Mouse (Mus musculus): ENCODE results near the gene Usp44. TPM values are rescaled to one million over a fixed set of nuclear protein-coding genes. Genes with fewer than 3 reads are reported as not detected.
"Not testable (repeated sequence)": the region's sequence is repeated elsewhere in the genome, so short reads cannot be mapped to it uniquely, and the experiment has no call there.

Gene Usp44
- total RNA-seq, 2 experiments from 2014 or later, result not detected

DNA sequence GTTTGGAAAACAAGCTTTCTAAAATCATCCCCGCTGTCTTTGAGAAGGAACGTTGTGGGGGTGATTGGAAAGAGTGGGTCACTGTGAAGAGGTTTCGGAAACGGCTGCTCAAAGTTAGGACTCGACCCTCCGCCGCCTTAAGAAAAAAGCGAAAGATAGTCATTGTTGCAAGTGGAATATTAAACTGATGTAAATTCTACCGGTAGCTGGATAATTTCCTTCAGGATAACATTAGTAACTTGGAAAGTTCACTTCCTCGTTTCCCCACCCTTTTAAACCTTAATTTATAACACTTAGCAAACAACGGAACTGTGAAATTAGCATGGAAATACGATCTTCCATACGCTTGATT, 3.0 kb downstream of the Usp44 start:
- DNase-seq (ENCODE audit: low spot score in 2 of 2), result no peak
- intact Hi-C loops (cut with DNase I), result no loop called here

DNA sequence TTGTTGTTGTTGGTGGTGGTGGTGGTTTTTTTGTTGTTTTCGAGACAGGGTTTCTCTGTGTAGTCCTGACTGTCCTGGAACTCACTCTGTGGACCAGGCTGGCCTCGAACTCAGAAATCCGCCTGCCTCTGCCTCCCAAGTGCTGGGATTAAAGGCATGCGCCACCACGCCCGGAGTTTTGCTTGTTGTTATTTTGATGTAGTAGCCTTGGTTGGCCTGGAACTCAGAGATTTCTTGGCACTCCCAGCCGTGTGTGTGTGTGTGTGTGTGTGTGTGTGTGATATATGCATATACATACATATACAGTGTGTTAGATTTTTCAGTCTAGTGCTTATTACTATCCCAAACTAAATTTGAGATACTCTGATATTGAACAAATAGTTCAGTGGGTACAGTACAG, 3.8 kb downstream of the Usp44 start:
- intact Hi-C loops (cut with DNase I); DNase-seq (ENCODE audit: low spot score in 2 of 2): not testable (repeated sequence)

DNA sequence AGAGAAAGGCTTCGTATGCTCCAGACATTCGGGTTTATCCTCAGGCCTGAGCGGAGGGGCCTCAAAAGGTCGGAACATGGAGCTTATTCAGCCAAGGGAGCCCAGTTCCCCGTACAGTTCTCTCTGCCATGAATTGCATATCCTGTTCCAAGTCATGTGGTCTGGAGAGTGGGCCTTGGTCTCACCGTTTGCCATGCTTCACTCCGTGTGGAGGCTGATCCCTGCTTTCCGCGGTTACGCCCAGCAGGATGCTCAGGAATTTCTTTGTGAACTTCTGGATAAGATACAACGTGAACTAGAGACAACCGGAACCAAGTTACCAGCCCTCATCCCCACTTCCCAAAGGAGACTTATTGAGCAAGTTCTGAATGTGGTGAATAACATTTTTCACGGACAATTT, 15.4 kb downstream of the Usp44 start:
- intact Hi-C loops (cut with DNase I), result no loop called here
- no peak for DNase-seq (ENCODE audit: low spot score in 2 of 2)

DNA sequence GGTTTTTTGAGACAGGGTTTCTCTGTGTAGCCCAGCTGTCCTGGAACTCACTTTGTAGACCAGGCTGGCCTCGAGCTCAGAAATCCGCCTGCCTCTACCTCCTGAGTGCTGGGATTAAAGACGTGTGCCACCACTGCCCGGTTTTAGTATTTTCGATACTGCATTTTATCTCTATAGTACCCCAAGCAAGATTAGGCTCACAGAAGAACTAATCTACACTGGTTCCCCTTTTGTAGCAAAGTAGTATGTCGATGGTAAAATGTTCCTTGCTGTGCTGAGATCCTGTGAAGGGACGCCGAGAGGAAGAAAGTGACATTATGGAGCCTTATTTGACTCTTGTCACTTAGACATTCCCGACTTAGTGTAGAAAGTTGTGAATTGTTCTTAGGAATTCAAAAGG, 23.8 kb downstream of the Usp44 start:
- DNase-seq (ENCODE audit: low spot score in 2 of 2), result no peak
- intact Hi-C loops (cut with DNase I), result no loop called here

DNA sequence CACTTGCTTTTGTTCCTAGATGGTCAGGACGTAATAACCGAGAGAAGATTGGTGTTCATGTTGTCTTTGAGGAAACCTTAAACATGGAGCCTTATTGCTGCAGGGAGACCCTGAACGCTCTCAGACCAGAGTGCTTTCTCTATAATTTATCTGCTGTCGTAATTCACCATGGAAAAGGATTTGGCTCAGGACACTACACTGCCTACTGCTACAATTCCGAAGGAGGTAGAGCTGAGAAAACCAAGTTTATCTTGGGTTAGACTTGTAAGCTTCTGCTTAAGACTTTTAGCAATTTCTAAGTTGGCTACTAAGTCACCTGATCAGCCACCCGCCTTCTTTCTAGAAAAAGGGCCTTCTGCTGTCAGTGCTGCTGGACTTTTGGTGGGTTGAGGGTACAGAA, 24.7 kb downstream of the Usp44 start:
- DNase-seq (ENCODE audit: low spot score in 2 of 2), result peak in 1 of 2 experiments; percentile 21
- intact Hi-C loops (cut with DNase I), result no loop called here

DNA sequence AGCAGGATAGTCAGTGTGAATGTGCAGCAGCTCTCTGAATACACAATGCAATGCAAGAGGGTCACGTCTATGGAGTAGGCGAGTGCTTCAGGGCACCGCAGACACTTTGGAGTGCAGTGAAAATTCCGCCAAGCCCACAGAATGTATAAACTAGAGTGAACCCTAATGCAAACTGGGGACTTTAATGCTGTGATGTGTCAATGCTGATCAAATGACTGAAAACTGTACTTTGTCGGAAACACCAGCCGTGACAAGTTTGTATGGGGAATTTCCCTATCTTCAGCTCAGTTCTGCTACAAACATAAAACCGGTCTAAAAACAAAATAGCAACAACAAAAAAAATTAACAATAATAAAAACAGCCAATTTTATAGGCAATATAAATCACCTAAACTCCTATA, 37.0 kb downstream of the Usp44 start:
- no peak for DNase-seq (ENCODE audit: low spot score in 2 of 2)
- intact Hi-C loops (cut with DNase I), result no loop called here

DNA sequence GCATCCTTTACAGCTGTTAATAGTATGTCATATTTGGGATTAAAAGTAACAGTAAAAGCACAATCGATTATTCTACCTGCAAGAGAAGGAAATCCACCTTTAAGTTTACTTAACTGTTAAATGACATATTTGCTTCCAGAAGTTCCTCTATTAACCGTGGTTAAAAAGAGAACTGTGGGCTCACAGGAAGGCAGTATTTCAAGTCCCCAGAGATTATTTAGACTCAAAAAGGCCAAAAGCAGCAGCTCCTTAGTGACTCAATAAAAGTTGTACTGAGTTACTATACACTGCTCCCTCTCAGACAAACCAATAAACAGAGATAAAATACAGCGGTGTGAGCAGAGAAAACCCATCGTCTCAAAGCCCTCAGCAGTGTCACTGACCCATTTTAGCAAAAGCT, 37.5 kb downstream of the Usp44 start:
- intact Hi-C loops (cut with DNase I), result no loop called here
- no peak for DNase-seq (ENCODE audit: low spot score in 2 of 2)

DNA sequence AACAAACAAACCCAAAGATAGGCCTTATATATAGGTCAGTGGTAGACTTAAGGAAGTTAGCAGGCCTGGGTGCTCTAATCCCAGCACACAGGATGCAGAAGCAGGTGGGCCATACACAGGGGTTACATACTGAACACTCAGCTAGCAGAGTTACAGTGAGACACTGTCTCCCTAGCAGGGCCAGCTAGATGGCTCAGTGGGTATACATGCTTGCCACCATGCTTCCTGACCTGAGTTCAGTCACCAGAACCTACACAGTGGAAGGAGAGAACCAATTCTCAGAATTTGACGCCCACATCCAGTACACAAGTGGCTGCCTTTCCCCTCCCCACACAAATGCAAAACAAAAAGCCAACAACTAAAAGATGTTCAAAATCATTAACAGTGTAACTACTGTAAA, 45.4 kb downstream of the Usp44 start:
- intact Hi-C loops (cut with DNase I), result no loop called here
- no peak for DNase-seq (ENCODE audit: low spot score in 2 of 2)

DNA sequence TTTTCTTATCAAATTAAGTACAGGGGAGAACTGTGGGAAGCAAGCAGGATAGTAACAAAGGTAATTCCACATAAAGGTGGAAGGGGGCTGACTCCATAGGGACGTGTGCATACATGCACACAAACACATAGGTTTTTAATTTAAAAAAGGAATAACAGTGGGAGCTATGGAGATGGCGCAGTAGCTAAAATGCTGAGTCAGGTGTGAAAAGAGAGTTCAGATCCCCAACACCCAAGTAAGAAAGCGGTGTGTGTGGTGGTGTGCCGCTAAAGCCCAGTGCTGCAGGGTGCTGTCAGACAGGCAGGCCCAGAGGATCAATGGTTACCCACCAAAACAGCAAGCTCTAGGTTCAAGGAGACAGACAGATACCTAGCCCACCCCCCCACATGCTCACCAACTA, 47.4 kb downstream of the Usp44 start:
- intact Hi-C loops (cut with DNase I), result no loop called here
- DNase-seq (ENCODE audit: low spot score in 2 of 2), result no peak

DNA sequence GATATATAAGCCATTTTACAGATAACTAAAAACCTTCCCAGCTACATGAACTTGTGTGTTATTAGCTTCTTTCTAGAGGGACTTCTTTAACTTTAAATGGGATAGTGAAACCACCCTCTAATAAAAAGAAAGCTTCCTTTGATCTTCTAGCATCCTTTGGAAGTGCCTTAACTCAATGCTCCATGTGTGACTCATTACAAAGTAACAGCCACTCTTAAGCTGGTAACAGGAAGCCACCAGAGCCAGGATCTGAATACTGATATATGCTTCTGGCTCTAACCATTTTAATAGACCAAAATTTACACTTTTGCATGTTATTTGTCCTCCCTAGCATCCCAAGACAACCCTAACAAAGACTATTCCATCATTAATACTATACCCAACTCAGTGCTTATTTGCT, 50.6 kb downstream of the Usp44 start:
- intact Hi-C loops (cut with DNase I), result no loop called here
- no peak for DNase-seq (ENCODE audit: low spot score in 2 of 2)

DNA sequence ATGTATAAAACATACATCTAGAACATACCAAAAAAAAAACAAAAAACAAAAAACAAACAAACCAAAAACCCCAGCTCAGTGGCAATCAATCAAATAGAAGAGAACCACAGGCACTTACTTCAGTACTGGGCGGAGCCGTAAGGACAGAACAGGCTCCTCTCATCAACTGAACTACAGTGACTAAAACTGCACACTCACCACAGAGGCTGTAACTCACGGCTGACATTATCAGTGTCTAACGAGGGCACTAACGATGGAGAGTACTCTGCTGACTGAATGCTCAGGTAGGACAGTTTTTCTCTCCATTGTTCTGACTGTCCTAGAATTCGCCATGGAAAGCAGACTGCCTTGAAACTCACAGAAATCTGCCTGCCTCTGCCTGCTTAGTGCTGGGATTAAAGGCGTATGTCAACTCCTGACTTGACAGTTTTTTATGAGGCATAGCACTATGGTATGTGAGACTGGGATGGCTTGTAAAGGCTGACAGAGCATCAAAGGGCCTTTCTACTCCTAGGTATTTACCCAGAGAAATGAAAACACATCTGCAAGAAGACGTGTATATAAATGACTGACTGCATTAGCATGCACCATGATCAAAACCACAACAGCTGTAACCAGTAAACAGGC, 51.5 kb downstream of the Usp44 start:
- intact Hi-C loops (cut with DNase I), result no loop called here
- no peak for DNase-seq (ENCODE audit: low spot score in 2 of 2)

DNA sequence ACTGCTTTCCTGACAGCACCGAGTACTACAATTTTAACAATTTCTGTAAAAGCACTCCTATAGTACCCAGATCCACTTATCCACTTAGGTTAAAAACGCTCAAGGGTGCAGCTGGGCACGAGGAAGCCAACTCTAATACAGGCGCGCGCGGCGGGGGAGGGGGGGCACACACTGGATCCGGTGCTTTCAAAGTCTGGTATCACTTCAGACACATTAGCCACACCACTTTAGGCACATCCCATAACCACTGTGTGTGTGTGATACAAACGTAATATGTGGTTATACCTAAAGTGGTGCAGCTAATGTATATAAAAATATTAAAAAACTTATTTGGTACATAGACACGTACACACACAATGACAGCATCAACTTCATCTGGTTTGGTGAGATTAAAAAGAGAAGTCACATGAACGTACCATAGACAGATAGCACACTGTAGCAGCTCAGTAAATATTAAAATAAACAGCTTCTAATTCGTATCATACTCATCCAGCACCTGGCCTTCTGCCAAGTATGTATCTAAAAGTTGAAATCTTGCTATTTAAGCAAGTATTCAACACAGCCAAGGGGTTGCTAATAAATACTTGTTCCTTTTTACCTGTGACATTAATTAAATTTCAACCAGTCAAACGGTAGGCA, 54.6 kb downstream of the Usp44 start:
- intact Hi-C loops (cut with DNase I), result loop anchor here (5.0 kb wide), 1 partner anchor 801 kb away; the partner anchor contains the start of gene Cep83
- DNase-seq (ENCODE audit: low spot score in 2 of 2), result no peak

DNA sequence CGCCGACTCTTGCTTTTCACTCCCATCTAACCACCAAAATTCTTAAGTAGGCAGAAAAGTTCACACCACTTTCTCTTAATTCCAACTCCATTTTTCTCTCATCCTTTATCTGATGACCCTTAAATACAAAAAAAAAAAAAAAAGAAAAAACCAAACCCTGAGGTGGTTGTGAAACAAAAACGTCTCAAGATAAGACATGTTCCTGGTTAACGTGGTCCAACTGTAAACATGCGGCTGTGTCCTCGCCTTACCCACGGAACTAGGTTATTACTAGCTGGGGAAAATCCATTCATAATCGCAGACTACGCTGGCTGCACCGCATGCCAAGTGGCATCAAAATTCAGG, 57.2 kb downstream of the Usp44 start:
- no peak for DNase-seq (ENCODE audit: low spot score in 2 of 2)
- intact Hi-C loops (cut with DNase I), result loop anchor here (5.0 kb wide), 1 partner anchor 799 kb away; the partner anchor contains the start of gene Cep83

DNA sequence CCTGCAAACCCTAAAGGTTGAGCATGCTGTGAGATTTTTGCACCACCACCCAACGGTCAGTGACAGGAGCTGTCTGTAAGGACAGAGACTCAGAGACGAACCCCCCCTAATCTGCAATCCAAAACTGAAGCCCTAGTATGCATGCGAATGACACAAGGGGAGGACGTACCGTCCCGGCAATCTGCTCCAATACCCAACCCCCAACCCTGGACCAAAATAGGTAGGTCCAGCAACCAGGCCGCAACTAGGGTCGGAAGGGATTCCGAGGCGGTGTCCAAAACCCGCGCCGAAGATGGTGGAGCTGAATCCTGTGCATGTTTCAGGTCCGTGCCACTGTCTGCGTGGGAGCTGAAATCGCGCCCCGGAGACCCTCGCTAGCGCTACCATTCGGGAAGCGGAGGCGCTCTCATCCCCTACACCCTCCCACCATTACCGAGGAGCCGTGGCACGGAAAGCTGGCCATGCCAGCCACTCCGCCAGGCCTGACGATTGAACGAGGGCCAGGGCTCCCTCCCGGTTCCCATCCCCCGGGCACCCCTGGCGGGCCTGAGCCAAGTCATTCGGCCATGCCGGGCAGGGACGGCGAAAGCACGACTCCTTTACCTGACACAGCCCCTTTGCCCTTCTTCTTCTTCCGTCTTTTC, 57.7 kb downstream of the Usp44 start:
- peak; percentile 51 to 68 for DNase-seq (ENCODE audit: low spot score in 2 of 2)
- intact Hi-C loops (cut with DNase I), result loop anchor here (5.0 kb wide), 1 partner anchor 798 kb away; the partner anchor contains the start of gene Cep83

DNA sequence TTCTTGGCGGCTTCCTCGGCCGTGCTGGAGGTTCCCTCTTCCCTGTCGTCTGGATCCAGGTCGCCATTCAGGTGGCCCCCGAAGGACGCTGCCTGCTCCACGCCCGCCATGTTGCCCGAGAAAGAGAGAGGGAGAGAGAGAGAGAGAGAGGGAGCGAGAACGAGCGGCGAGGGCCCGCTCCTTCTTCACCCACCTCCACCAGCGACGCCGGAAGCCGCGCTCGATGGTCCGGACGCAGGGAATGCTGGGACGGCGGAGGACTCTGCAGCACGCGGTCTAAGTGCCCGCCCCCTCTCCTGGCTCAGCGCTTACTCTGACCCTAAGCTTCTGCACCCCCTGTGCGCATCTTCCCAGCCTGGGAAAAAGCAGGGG, 58.2 kb downstream of the Usp44 start:
- intact Hi-C loops (cut with DNase I), result loop anchor here (5.0 kb wide), 1 partner anchor 798 kb away; the partner anchor contains the start of gene Cep83
- DNase-seq (ENCODE audit: low spot score in 2 of 2), result peak; percentile 91 to 94

DNA sequence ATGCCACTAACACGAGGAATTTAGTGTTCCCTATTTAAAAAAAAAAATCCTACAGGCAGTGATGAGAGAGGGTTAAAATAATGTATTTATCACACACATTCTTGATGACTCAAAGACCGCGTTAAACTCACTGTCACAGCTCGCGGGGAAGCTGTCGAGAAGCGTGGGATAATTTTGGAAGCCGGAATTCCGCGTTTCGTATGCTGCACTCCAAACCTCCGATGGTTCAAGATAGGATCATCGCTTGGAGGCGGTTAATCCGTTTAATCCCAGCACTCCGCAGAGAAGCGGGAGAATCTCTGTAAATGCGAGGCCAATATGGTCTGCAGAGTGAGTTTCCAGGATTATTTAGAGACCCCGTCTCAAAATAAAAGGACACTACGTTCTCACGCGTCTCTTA, 58.6 kb downstream of the Usp44 start:
- intact Hi-C loops (cut with DNase I), result loop anchor here (5.0 kb wide), 1 partner anchor 797 kb away; the partner anchor contains the start of gene Cep83
- DNase-seq (ENCODE audit: low spot score in 2 of 2), result peak; percentile 65 to 80

DNA sequence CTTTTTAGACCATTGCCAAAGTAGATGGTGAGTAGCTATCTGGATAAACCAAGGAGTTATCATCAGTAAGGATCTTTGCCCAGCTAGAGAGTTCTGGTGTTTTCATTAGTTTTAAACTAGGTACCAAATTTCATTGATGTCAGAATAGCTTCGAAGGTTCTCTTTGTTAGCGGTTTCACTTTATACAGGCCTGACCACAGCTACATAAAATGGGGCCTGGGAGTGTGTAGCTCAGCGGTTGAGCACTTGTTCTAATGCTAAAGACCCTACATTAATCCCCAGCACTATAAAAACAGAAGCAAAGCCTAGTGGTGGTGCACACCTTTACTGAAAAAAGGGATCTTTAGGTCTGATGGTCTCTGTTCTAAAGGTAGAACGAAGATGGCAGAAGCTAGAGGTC, 59.2 kb downstream of the Usp44 start:
- intact Hi-C loops (cut with DNase I), result no loop called here
- no peak for DNase-seq (ENCODE audit: low spot score in 2 of 2)

DNA sequence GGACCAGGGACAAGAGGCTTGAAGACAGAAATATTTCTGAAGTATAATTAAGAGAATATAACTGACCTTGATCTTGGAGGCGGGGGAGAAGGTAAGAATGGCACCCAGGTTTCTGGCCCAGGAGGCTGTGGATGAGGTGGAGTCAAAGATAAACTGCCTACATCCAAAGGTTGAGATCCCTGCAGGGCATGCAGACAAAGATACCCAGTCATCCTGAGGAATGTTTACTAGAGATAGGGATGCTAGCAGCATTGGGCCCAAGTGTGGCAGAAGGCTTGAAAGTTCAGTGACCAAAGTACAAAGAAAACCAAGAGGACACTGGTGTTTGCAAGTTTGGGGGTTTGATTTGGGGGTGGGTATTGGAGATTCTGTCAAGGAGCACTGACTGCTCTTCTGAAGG, 59.7 kb downstream of the Usp44 start:
- DNase-seq (ENCODE audit: low spot score in 2 of 2), result no peak
- intact Hi-C loops (cut with DNase I), result no loop called here

DNA sequence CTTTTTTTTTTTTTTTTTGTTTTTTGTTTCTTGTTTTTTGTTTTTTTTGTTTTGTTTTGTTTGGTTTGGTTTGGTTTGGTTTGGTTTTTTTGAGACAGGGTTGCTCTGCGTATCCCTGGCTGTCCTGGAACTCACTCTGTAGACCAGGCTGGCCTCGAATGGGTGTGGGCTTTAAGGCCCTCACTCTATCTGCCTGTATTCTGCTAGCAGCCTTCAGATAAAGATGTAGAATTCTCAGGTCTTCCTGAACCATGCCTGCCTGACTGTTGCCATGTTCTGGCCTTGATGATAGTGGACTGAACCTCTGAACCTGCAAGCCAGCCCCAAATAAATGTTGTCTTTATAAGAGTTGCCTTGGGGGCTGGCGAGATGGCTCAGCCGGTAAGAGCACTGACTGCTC, 61.2 kb downstream of the Usp44 start:
- intact Hi-C loops (cut with DNase I), result no loop called here
- no peak for DNase-seq (ENCODE audit: low spot score in 2 of 2)

DNA sequence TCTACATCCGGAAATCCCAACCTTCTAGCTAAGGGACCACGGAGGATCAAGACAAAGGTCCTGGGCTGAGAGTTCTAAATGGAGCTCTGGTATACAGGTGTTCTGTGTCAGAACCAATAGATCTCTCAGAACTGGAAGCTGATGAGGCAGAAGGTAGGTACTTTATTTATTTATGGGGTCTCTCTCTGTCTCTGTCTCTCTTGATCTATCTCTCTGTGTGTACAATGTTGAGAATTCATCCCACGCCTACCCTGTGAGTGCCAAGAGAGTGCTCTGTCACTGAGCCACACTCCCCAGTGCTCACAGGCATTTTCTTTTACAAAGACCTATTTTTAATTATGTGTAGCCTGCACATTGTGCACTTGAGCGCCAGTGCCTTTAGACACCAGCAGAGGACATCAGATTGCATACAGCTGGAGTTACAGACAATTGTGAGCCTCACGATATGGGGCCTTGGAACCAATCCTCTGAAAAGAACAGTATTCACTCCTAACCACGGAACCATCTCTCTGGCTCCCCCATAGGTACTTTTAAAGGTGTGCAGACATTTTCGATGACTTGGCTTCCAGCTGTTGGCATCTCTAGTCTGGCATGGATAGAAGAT, 65.8 kb downstream of the Usp44 start, which contains the start of gene Metap2:
Gene Metap2, minus strand, starts transcription at position 51 of the 604 bp plus-strand sequence.
- DNase-seq (ENCODE audit: low spot score in 2 of 2), result no peak
- intact Hi-C loops (cut with DNase I), result no loop called here

DNA sequence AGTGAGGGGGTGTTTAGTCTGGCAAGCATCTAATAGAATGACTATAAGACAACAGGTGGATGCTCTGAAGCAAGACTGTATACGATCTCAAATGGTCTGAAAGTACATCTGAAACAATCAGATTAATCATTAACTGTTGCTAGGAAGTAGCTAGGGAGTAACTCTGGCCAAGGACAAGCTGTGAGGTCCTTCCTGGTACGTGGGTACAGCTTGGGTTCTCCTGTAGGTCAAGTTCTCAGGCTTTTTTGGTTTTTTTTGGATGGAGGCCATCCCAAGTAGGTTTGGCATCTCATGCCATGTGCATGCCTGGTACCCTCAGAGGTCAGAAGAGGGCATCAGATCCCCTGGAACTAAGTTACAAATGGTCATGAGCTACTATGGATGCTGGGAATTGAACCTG, 67.9 kb downstream of the Usp44 start:
- no peak for DNase-seq (ENCODE audit: low spot score in 2 of 2)
- intact Hi-C loops (cut with DNase I), result no loop called here
